Mouse (Mus musculus): ENCODE measurements around the gene Wnt7b. TPM values are rescaled to one million over a fixed set of nuclear protein-coding genes. Genes with fewer than 3 reads are reported as not detected.

Wnt7b gene
- total RNA-seq, 2 experiments from 2014 or later, result 0.10 to 0.28 TPM

GRCm38 (mm10) chr15:85507370-85508014, 74.8 kb downstream of the Wnt7b start:
- DNase-seq, result no peak

GRCm38 (mm10) chr15:85506680-85507079, 75.6 kb downstream of the Wnt7b start:
- DNase-seq, result no peak

GRCm38 (mm10) chr15:85505118-85505925, 77.0 kb downstream of the Wnt7b start:
- DNase-seq, result peak; percentile 30

- no peak for DNase-seq
Measured at GRCm38 (mm10) chr15:85503127-85503526, 79.1 kb downstream of the Wnt7b start, which contains the start of gene 7530416G11Rik. 7530416G11Rik (minus strand) TSS chr15:85503227.

GRCm38 (mm10) chr15:85500267-85500666, 82.0 kb downstream of the Wnt7b start:
- no peak for DNase-seq

GRCm38 (mm10) chr15:85497981-85498475, 84.2 kb downstream of the Wnt7b start:
- no peak for DNase-seq

- no peak for DNase-seq
Measured at GRCm38 (mm10) chr15:85497548-85497947, 84.7 kb downstream of the Wnt7b start.

- DNase-seq, result no peak
Measured at GRCm38 (mm10) chr15:85494163-85494621, 88.1 kb downstream of the Wnt7b start.

GRCm38 (mm10) chr15:85489751-85490150, 92.5 kb downstream of the Wnt7b start:
- DNase-seq, result no peak

GRCm38 (mm10) chr15:85488900-85489299, 93.4 kb downstream of the Wnt7b start:
- no peak for DNase-seq

Other genes with a start within 250 kb of the Wnt7b start
- gene Atxn10, start 246.2 kb downstream of the Wnt7b start, total RNA-seq (2021), result 10 to 100 TPM; 74.1 to 76.3 TPM
- not detected for gene 7530416G11Rik, start 79.2 kb downstream of the Wnt7b start, total RNA-seq (2021)
- gene Ppara, start 152.5 kb upstream of the Wnt7b start, total RNA-seq (2021), result 10 to 100 TPM; 73.1 to 74.9 TPM
- 10 to 100 TPM; 32.5 to 33.9 TPM for gene Cdpf1, start 229.2 kb upstream of the Wnt7b start, total RNA-seq (2021)
- 1 to 10 TPM; 3.5 to 4.1 TPM for gene Pkdrej, start 239.3 kb upstream of the Wnt7b start, total RNA-seq (2021)
- gene Ttc38, start 249.8 kb upstream of the Wnt7b start, total RNA-seq (2021), result 10 to 100 TPM; 15.2 to 21.4 TPM